In the genomic region with DNA sequence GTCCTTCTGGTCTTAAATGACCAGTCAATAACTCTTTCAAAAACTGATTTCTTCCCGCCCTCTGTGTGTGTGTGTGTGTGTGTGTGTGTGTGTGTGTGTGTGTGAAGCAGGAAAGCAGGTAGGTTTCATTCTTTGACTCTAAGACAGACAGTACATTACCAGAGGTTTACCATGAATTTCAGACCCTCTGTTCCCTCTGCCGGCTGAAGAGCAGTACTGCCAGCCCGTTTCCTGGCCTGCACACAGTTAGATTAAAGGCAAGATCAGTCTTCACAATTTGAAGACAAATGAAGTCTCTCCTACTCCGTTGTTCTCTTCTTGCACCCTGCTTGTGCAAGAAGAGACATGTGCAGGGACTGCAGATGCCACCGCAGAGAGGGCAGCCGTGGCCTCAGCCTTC, we compare ENCODE assay signal across 8 mouse cellular contexts.
DNase-seq lines count a peak whose midpoint lies in the region; ATAC-seq and TF ChIP-seq lines count a peak whose summit lies in the region.

No protein-coding gene starts in this region.

- no peak overlapping the region for H3K9ac ChIP-seq in stomach, postnatal 0 days (ENCODE audit: low read length)
- no peak overlapping the region for H3K9ac ChIP-seq in heart, embryonic 11.5 days (ENCODE audit: low read depth, low read length)

- TF ChIP-seq CTCF in stomach, postnatal 0 days (IDR thresholded peaks at IDR 0.05; ENCODE audit: low read depth), result peak; percentile 67

- no peak for TF ChIP-seq EP300 in stomach, postnatal 0 days (optimal IDR thresholded peaks at IDR 0.05)

- H3K27ac ChIP-seq in stomach, postnatal 0 days (replicated peaks), result no peak overlapping the region
- no peak overlapping the region for H3K27ac ChIP-seq in heart, embryonic 11.5 days (ENCODE audit: low read depth, low read length)

- DNase-seq in gastrocnemius, postnatal 10 days, result peak; percentile 14
- DNase-seq in gastrocnemius, postnatal 4 days (ENCODE audit: low spot score in 2 of 2), result no peak
- DNase-seq in retina, embryonic 14.5 days (ENCODE audit: low spot score), result peak; percentile 22
- no peak for DNase-seq in retina, postnatal 1 day
- peak; percentile 27 for DNase-seq in layer of hippocampus, adult 9-11 months
- DNase-seq in stomach, postnatal 0 days (ENCODE audit: low spot score), result no peak
- no peak for DNase-seq in lung, postnatal 4 days

- H3K4me1 ChIP-seq in stomach, postnatal 0 days (replicated peaks; ENCODE audit: control insufficient read depth, insufficient read depth), result no peaks in the 10 kb centered on the region
- no peaks in the 10 kb centered on the region for H3K4me1 ChIP-seq in heart, embryonic 11.5 days (ENCODE audit: control insufficient read depth, insufficient read depth, low read length)

- 61% methylated on average over 6 of the region's 6 CpGs for WGBS in stomach, postnatal 0 days
- 62% methylated on average over 6 of the region's 6 CpGs for WGBS in heart, embryonic 11.5 days (ENCODE audit: insufficient replicate concordance)

- H3K4me2 ChIP-seq in stomach, postnatal 0 days (replicated peaks; ENCODE audit: low read depth), result no peak overlapping the region
- no peak overlapping the region for H3K4me2 ChIP-seq in heart, embryonic 11.5 days

- no peaks in the 10 kb centered on the region for H3K36me3 ChIP-seq in stomach, postnatal 0 days (ENCODE audit: control insufficient read depth, insufficient read depth, low read length)
- H3K36me3 ChIP-seq in heart, embryonic 11.5 days (ENCODE audit: control insufficient read depth, insufficient read depth, low read length), result no peaks in the 10 kb centered on the region

- no peaks in the 10 kb centered on the region for H3K9me3 ChIP-seq in stomach, postnatal 0 days (ENCODE audit: control insufficient read depth, low read length)
- no peaks in the 10 kb centered on the region for H3K9me3 ChIP-seq in heart, embryonic 11.5 days (replicated peaks; ENCODE audit: control insufficient read depth, low read length)

- H3K4me3 ChIP-seq in stomach, postnatal 0 days (ENCODE audit: low read depth, low read length), result no peak overlapping the region
- no peak overlapping the region for H3K4me3 ChIP-seq in heart, embryonic 11.5 days (ENCODE audit: low read depth, low read length)

- no peaks in the 10 kb centered on the region for H3K27me3 ChIP-seq in stomach, postnatal 0 days (ENCODE audit: control insufficient read depth, insufficient read depth, low read length)
- no peaks in the 10 kb centered on the region for H3K27me3 ChIP-seq in heart, embryonic 11.5 days (ENCODE audit: control insufficient read depth, insufficient read depth, low read length)

- no peak for ATAC-seq in stomach, postnatal 0 days (ENCODE audit: low FRiP score, low TSS enrichment)
- ATAC-seq in heart, embryonic 11.5 days (replicated peaks; ENCODE audit: insufficient number of reproducible peaks, low FRiP score, low TSS enrichment), result no peak

Comparison
In these comparisons a context has a peak if more than half of its experiments do, and no peak if none do; other contexts are left out.
1. DNase-seq: peak in gastrocnemius, postnatal 10 days (single experiment), retina, embryonic 14.5 days (single experiment) and layer of hippocampus, adult 9-11 months (single experiment); none in gastrocnemius, postnatal 4 days (0 of 2), retina, postnatal 1 day (single experiment), stomach, postnatal 0 days (single experiment) and lung, postnatal 4 days (0 of 2).